Comparison of ENCODE assay signal across 30 mouse cellular contexts in the genomic region with DNA sequence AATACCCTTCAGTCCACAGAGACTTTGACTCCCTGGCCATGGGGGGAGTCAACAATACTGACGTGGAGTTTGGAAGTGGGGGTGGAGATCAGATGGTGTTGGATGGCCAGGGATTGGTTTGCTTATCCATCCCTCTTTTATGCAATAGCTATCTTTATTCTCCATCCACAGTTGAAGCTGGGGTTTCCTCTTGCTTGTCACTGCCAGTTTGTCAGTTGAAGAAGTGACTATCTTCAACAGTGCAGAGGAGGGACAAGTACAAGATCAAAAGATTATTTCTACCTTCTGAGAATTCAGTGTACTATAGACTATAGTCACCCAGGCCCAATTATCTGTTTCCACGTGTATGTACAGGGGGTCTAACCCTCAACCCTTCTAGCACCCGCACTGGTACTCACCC. TPM values are rescaled to one million over a fixed set of nuclear protein-coding genes. Genes with fewer than 3 reads are reported as not detected.
DNase-seq lines count a peak whose midpoint lies in the region; ATAC-seq lines count a peak whose summit lies in the region.
"Had no signal": no experiment of that assay in that cellular context is flagged by ENCODE, and none has a peak within 500 bp of the region (broad histone marks: within the 10 kb centered on the region; RNA-seq: fewer than 3 reads in every experiment).

No protein-coding gene starts in this region.

- H3K36me3 ChIP-seq in megakaryocyte, embryonic 14.5 days (replicated peaks; ENCODE audit: low read length): peaks cover 40% of the 10 kb centered on the region
- H3K36me3 ChIP-seq in liver, embryonic 13.5 days: no peaks in the 10 kb centered on the region
- H3K36me3 ChIP-seq: embryonic facial prominence, embryonic 15.5 days; forebrain, embryonic 10.5 days; hindbrain, embryonic 12.5 days; limb, embryonic 10.5 days; midbrain, embryonic 13.5 days; neural tube, embryonic 13.5 days had no signal

- H3K4me1 ChIP-seq in megakaryocyte, embryonic 14.5 days: peaks cover 96% of the 10 kb centered on the region
- H3K4me1 ChIP-seq in brown adipose tissue, adult 24 weeks (ENCODE audit: control insufficient read depth, insufficient read depth, insufficient read length, low read length): peaks cover 28% of the 10 kb centered on the region
- H3K4me1 ChIP-seq in liver, embryonic 13.5 days (replicated peaks): peaks cover 79% of the 10 kb centered on the region
- H3K4me1 ChIP-seq: neural tube, embryonic 13.5 days had no signal

- peak overlapping the region; percentile 78 for H3K4me3 ChIP-seq in megakaryocyte, embryonic 14.5 days (replicated peaks)
- H3K4me3 ChIP-seq in brown adipose tissue, adult 24 weeks (ENCODE audit: insufficient read depth, low read depth, low read length): no peak overlapping the region
- no peak overlapping the region for H3K4me3 ChIP-seq in liver, embryonic 13.5 days (replicated peaks)
- H3K4me3 ChIP-seq: embryonic facial prominence, embryonic 15.5 days; forebrain, embryonic 10.5 days; hindbrain, embryonic 12.5 days; limb, embryonic 10.5 days; midbrain, embryonic 13.5 days; neural tube, embryonic 13.5 days had no signal

- peak overlapping the region; percentile 8; the same call in 1 of the 2 replicates for H3K9ac ChIP-seq in liver, embryonic 13.5 days
- H3K9ac ChIP-seq: embryonic facial prominence, embryonic 15.5 days; hindbrain, embryonic 12.5 days; midbrain, embryonic 13.5 days; neural tube, embryonic 13.5 days had no signal

- DNase-seq in liver, embryonic 13.5 days: peak; percentile 21
- no peak for DNase-seq in left cerebral cortex, adult 18-20 months (ENCODE audit: low spot score in 2 of 2)
- no peak for DNase-seq in kidney, postnatal 14 days
- DNase-seq in cerebellum, postnatal 4 days (ENCODE audit: low spot score in 2 of 2): no peak
- DNase-seq: adrenal gland, postnatal 14 days; cerebellum, adult 11 months; cerebellum, postnatal 10 days; gastrocnemius, postnatal 14 days; kidney, adult 9 months; kidney, postnatal 36 days; lung, adult 2 months; right cerebral cortex, postnatal 25 days; thymus, postnatal 14 days had no signal

- no peak for ATAC-seq in megakaryocyte, adult 5-6 weeks (ENCODE audit: poor library complexity, severe bottlenecking)
- peak; percentile 45 for ATAC-seq in liver, embryonic 13.5 days (ENCODE audit: low read depth)
- ATAC-seq in megakaryocyte-erythroid progenitor cell, adult 5-6 weeks (replicated peaks; ENCODE audit: low FRiP score, low TSS enrichment, poor library complexity, severe bottlenecking): peak; percentile 42
- ATAC-seq: midbrain, embryonic 13.5 days had no signal

- 21% methylated on average over 3 of the region's 3 CpGs for WGBS in liver, embryonic 13.5 days (ENCODE audit: insufficient replicate concordance)

- no peaks in the 10 kb centered on the region for H3K27me3 ChIP-seq in megakaryocyte, embryonic 14.5 days (replicated peaks)
- H3K27me3 ChIP-seq in liver, embryonic 13.5 days: no peaks in the 10 kb centered on the region
- H3K27me3 ChIP-seq: embryonic facial prominence, embryonic 15.5 days; hindbrain, embryonic 12.5 days; midbrain, embryonic 13.5 days; neural tube, embryonic 13.5 days had no signal

- H3K27ac ChIP-seq in brown adipose tissue, adult 24 weeks (replicated peaks; ENCODE audit: low read depth, low read length): peak overlapping the region; percentile 58
- peak overlapping the region; percentile 86 for H3K27ac ChIP-seq in liver, embryonic 13.5 days
- H3K27ac ChIP-seq: embryonic facial prominence, embryonic 15.5 days; forebrain, embryonic 10.5 days; hindbrain, embryonic 12.5 days; limb, embryonic 10.5 days; midbrain, embryonic 13.5 days; neural tube, embryonic 13.5 days had no signal

- H3K4me2 ChIP-seq in liver, embryonic 13.5 days: no peak overlapping the region
- H3K4me2 ChIP-seq: embryonic facial prominence, embryonic 15.5 days; hindbrain, embryonic 12.5 days; midbrain, embryonic 13.5 days; neural tube, embryonic 13.5 days had no signal

- H3K9me3 ChIP-seq in megakaryocyte, embryonic 14.5 days: no peaks in the 10 kb centered on the region
- H3K9me3 ChIP-seq in liver, embryonic 13.5 days (replicated peaks): no peaks in the 10 kb centered on the region
- H3K9me3 ChIP-seq: embryonic facial prominence, embryonic 15.5 days; forebrain, embryonic 10.5 days; hindbrain, embryonic 12.5 days; limb, embryonic 10.5 days; midbrain, embryonic 13.5 days; neural tube, embryonic 13.5 days had no signal

RNA-seq across cellular contexts. Expression of a gene that starts 7.4 kb away (rescaled TPM):
- 6.0 and 6.4 TPM in 2 replicates for polyA plus RNA-seq in megakaryocyte, embryonic 14.5 days (2012; ENCODE audit: insufficient read depth, low replicate concordance)
- 92.4 and 108 TPM in 2 replicates for total RNA-seq in megakaryocyte, adult 5-6 weeks (2015)
- 39.4 and 46.3 TPM in 2 replicates for total RNA-seq in megakaryocyte, adult 5-6 weeks (2017)
- 2.9 and 4.6 TPM in 2 replicates for polyA plus RNA-seq in brown adipose tissue, adult 24 weeks (2012; ENCODE audit: insufficient read depth, insufficient read length, missing spikeins)
- 7.3 and 7.4 TPM in 2 replicates for polyA plus RNA-seq in liver, embryonic 13.5 days (2015; fragmentation: Nextera tagmentation; extraction: Ambion mirVana)
- 28.1 and 33.1 TPM in 2 replicates for total RNA-seq in megakaryocyte-erythroid progenitor cell, adult 5-6 weeks (2014; fragmentation: Nextera tagmentation)
- 31.3 and 32.6 TPM in 2 replicates for total RNA-seq in megakaryocyte-erythroid progenitor cell, adult 5-6 weeks (2017)
- 1 to 10 TPM; 1.0 to 1.4 TPM for total RNA-seq in left cerebral cortex, adult 18-20 months (2021)

RNA-seq across cellular contexts. Expression of a gene that starts 19.8 kb away (rescaled TPM):
- polyA plus RNA-seq in megakaryocyte, embryonic 14.5 days (2012; ENCODE audit: insufficient read depth, low replicate concordance): 0.45 TPM in 1 of 2 replicates, not detected in the other
- total RNA-seq in megakaryocyte, adult 5-6 weeks (2015): 12.4 and 17.6 TPM in 2 replicates
- total RNA-seq in megakaryocyte, adult 5-6 weeks (2017): 30.2 and 39.3 TPM in 2 replicates
- polyA plus RNA-seq in brown adipose tissue, adult 24 weeks (2012; ENCODE audit: insufficient read depth, insufficient read length, missing spikeins): 19.9 and 29.5 TPM in 2 replicates
- 0.22 and 0.59 TPM in 2 replicates for polyA plus RNA-seq in liver, embryonic 13.5 days (2015; fragmentation: Nextera tagmentation; extraction: Ambion mirVana)
- 29.8 and 46.3 TPM in 2 replicates for total RNA-seq in megakaryocyte-erythroid progenitor cell, adult 5-6 weeks (2014; fragmentation: Nextera tagmentation)
- 234 and 352 TPM in 2 replicates for total RNA-seq in megakaryocyte-erythroid progenitor cell, adult 5-6 weeks (2017)
- under 1 TPM; 0.47 to 0.65 TPM for total RNA-seq in left cerebral cortex, adult 18-20 months (2021)
- total RNA-seq: gastrocnemius, postnatal 14 days had no signal
- polyA plus RNA-seq: forebrain, embryonic 10.5 days; hindbrain, embryonic 12.5 days; limb, embryonic 10.5 days; midbrain, embryonic 13.5 days had no signal

RNA-seq across cellular contexts. Expression of a gene that starts 30.9 kb away (rescaled TPM):
- not detected in 2 replicates for polyA plus RNA-seq in megakaryocyte, embryonic 14.5 days (2012; ENCODE audit: insufficient read depth, low replicate concordance)
- not detected in 2 replicates for total RNA-seq in megakaryocyte, adult 5-6 weeks (2015)
- not detected in 2 replicates for total RNA-seq in megakaryocyte, adult 5-6 weeks (2017)
- polyA plus RNA-seq in brown adipose tissue, adult 24 weeks (2012; ENCODE audit: insufficient read depth, insufficient read length, missing spikeins): 0.38 TPM in 1 of 2 replicates, not detected in the other
- polyA plus RNA-seq in liver, embryonic 13.5 days (2015; fragmentation: Nextera tagmentation; extraction: Ambion mirVana): not detected in 2 replicates
- total RNA-seq in megakaryocyte-erythroid progenitor cell, adult 5-6 weeks (2014; fragmentation: Nextera tagmentation): not detected in 2 replicates
- total RNA-seq in megakaryocyte-erythroid progenitor cell, adult 5-6 weeks (2017): not detected in 2 replicates
- total RNA-seq in left cerebral cortex, adult 18-20 months (2021): not detected
- total RNA-seq: left cerebral cortex, adult 8-10 months had no signal
- polyA plus RNA-seq: brain, embryonic 14.5 days; C2C12; forebrain, embryonic 10.5 days; frontal cortex, adult 2 months; hindbrain, embryonic 12.5 days; limb, embryonic 10.5 days; midbrain, embryonic 13.5 days; neural tube, embryonic 13.5 days had no signal

RNA-seq across cellular contexts. Expression of a gene that starts 32.8 kb away (rescaled TPM):
- 0.57 TPM in 1 of 2 replicates, not detected in the other for polyA plus RNA-seq in megakaryocyte, embryonic 14.5 days (2012; ENCODE audit: insufficient read depth, low replicate concordance)
- 180 and 184 TPM in 2 replicates for total RNA-seq in megakaryocyte, adult 5-6 weeks (2015)
- 161 and 172 TPM in 2 replicates for total RNA-seq in megakaryocyte, adult 5-6 weeks (2017)
- polyA plus RNA-seq in brown adipose tissue, adult 24 weeks (2012; ENCODE audit: insufficient read depth, insufficient read length, missing spikeins): 1.8 and 4.0 TPM in 2 replicates
- polyA plus RNA-seq in liver, embryonic 13.5 days (2015; fragmentation: Nextera tagmentation; extraction: Ambion mirVana): 0.52 and 0.65 TPM in 2 replicates
- total RNA-seq in megakaryocyte-erythroid progenitor cell, adult 5-6 weeks (2014; fragmentation: Nextera tagmentation): 1.5 and 3.2 TPM in 2 replicates
- total RNA-seq in megakaryocyte-erythroid progenitor cell, adult 5-6 weeks (2017): 3.8 and 4.5 TPM in 2 replicates
- 1 to 10 TPM in 1 of 2 experiments, under 1 TPM in 1; 0.94 to 1.6 TPM for total RNA-seq in left cerebral cortex, adult 18-20 months (2021)

RNA-seq across cellular contexts. Expression of a gene that starts 58.3 kb away (rescaled TPM):
- not detected in 2 replicates for polyA plus RNA-seq in megakaryocyte, embryonic 14.5 days (2012; ENCODE audit: insufficient read depth, low replicate concordance)
- not detected in 2 replicates for total RNA-seq in megakaryocyte, adult 5-6 weeks (2015)
- not detected in 2 replicates for total RNA-seq in megakaryocyte, adult 5-6 weeks (2017)
- not detected in 2 replicates for polyA plus RNA-seq in brown adipose tissue, adult 24 weeks (2012; ENCODE audit: insufficient read depth, insufficient read length, missing spikeins)
- not detected in 2 replicates for polyA plus RNA-seq in liver, embryonic 13.5 days (2015; fragmentation: Nextera tagmentation; extraction: Ambion mirVana)
- not detected in 2 replicates for total RNA-seq in megakaryocyte-erythroid progenitor cell, adult 5-6 weeks (2014; fragmentation: Nextera tagmentation)
- not detected in 2 replicates for total RNA-seq in megakaryocyte-erythroid progenitor cell, adult 5-6 weeks (2017)
- total RNA-seq in left cerebral cortex, adult 18-20 months (2021): not detected
- total RNA-seq: adrenal gland, postnatal 14 days; gastrocnemius, postnatal 14 days; heart, adult 8-10 months; left cerebral cortex, adult 8-10 months had no signal
- polyA plus RNA-seq: brain, embryonic 14.5 days; C2C12; forebrain, embryonic 10.5 days; heart, embryonic 16.5 days; hindbrain, embryonic 12.5 days; inflammation-experienced regulatory T-cells, adult 6 months; limb, embryonic 10.5 days; lung, adult 2 months; midbrain, embryonic 13.5 days; neural tube, embryonic 13.5 days had no signal

Comparison
In these comparisons a context has a peak if more than half of its experiments do, and no peak if none do; other contexts are left out.
1. RNA of a gene that starts 7.4 kb away (total RNA-seq): 39.4 to 108 TPM in megakaryocyte, adult 5-6 weeks and 28.1 to 33.1 TPM in megakaryocyte-erythroid progenitor cell, adult 5-6 weeks; 1.0 to 1.4 TPM in left cerebral cortex, adult 18-20 months; every median in the first group is over 10 times any median in the second.
2. RNA of a gene that starts 19.8 kb away (total RNA-seq): 29.8 to 352 TPM in megakaryocyte-erythroid progenitor cell, adult 5-6 weeks and 12.4 to 39.3 TPM in megakaryocyte, adult 5-6 weeks; 0.47 to 0.65 TPM in left cerebral cortex, adult 18-20 months; every median in the first group is over 4 times any median in the second.